Mouse (Mus musculus): ENCODE results near the gene Kcnk13.

The Kcnk13 gene

GRCm38 (mm10) chr12:99964301-99965202 is at the start of gene Kcnk13:
Gene Kcnk13 (plus strand): TSS chr12:99964499.
- DNase-seq (ENCODE audit: low spot score in 2 of 2) = peak; percentile 54

DNA sequence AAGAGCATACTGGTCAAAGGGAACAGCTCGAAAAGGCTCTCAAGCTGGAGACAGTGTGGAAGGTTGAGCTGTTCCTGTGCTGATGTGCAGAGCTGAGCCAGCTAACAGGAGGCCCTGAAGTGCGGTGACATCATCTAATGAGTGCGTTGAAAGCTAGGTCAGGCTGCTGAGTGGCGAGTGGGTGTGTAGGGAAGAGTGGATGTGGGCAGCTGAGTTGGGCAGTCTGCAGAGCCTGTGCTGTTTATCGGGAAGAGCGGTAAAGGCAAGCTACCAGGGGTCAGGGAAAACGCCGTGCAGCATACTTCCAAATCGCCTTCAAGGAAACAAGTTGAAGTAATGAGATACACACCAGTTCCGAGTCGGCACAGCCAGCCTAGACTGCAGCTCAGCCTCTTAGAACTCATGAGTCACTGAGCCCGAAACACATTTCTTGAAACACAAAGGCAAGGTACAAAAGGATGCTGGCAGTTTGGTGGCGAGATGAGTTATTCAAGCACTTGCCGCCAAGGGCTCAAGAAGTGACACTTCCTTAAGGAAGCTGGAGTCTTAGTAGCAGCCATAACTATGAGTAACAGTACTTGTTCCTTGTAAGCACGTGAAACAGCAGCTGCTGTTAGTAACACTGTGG is 46.4 kb upstream of the Kcnk13 start:
- no peak for DNase-seq (ENCODE audit: low spot score in 2 of 2)

- no peak for DNase-seq (ENCODE audit: low spot score in 2 of 2)
Measured at GRCm38 (mm10) chr12:99919636-99920035, 44.7 kb upstream of the Kcnk13 start.

DNA sequence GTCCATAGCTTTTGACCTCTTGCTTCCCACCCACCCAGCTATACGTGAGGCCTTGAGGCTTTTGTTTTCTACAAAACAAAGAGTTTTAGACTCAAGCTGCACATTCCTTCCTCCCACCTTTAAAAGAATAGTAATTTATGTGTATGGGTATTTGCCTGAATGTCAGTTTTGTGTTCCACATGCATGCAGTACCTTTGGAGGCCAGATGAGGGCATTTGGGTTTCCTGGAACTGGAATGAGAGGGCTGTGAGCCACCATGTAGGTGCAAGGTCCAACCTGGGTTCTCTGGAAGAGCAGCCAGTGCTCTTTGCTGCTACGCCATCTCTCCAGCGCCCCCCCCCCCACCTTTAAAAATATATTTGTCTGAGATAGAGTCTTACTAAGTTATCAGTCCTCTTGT is 43.3 kb upstream of the Kcnk13 start:
- no peak for DNase-seq (ENCODE audit: low spot score in 2 of 2)

DNA sequence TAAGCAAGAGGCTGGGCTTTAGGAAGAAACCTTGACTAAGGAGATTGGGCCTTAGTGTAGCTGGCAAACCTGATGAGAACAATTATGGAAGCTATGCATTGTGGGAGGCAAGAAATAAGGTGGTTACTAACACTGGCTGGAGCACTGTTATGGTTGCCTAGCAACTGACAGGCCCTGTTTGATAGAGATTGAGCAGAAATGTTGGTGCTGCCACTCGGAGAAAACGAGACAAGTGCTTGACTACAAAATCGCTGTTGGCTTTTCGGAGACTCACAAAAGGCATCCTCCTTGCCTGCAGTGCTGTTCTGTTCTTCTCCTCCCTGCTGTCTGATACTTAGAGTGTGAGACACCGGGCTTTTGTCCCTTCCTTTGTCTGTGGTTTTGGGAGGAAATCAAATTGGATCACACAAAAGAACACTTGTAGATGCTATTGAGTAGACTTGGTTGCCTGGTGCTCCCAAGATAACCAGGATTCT is 41.1 kb upstream of the Kcnk13 start:
- no peak for DNase-seq (ENCODE audit: low spot score in 2 of 2)

DNA sequence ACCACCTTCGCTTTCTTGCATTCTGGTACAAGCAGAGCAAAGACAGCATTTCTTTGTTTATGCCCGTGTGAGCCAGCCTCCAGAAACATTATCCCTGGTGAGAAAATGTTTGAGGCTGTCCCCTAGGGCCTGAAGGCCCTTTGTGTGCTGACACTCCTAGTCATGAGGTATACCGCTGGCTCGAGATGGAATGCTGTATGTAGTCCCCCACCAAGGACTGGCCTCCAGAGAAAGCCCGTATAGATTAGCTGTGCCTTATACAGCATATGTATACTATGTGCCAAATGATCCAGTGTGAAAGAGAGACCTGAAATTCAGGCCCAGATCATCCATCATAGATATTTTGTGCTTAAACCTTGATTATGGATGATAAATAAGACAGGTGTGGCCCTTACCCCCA is 40.6 kb upstream of the Kcnk13 start:
- no peak for DNase-seq (ENCODE audit: low spot score in 2 of 2)

- DNase-seq (ENCODE audit: low spot score in 2 of 2) = no peak
Measured at GRCm38 (mm10) chr12:99928311-99928710, 36.0 kb upstream of the Kcnk13 start.

DNA sequence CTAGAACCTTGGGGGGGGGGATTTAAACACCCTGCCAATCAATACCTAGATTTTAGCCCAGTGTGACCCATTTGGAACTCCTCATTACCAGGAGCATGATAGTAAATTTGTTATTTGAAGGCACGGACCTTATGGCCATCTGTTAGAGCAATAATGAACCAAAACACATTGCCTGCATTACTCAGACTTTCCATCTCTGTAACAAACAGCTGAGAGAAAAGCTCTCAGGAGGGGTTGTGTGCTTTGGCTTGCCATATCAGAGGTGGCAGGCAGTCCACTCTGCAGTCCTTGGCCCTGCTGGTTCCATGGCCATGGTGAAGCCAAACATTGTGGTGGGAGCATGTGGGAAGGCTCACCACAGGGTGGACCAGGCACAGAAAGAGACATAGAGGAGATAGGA is 35.1 kb upstream of the Kcnk13 start:
- DNase-seq (ENCODE audit: low spot score in 2 of 2) = no peak

DNA sequence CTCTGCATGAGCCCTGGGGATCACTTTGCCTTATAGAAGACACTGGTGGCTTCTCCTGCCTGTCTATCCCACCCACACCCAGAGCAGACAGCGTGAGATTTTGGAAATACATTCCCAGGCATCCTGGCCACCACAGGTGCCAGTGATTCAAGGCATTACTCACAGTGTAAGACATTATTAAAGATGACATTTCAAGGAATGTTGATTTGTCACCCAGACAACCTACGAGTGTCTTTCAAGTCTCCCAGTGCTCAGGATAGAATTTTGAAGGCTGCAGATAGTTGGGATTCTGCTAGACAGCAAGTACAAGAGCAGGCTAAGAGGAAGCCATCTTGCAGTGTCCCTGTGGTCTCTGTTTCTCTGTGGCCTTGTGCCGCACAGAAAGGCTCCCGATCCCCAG is 32.1 kb upstream of the Kcnk13 start:
- DNase-seq (ENCODE audit: low spot score in 2 of 2) = no peak

DNA sequence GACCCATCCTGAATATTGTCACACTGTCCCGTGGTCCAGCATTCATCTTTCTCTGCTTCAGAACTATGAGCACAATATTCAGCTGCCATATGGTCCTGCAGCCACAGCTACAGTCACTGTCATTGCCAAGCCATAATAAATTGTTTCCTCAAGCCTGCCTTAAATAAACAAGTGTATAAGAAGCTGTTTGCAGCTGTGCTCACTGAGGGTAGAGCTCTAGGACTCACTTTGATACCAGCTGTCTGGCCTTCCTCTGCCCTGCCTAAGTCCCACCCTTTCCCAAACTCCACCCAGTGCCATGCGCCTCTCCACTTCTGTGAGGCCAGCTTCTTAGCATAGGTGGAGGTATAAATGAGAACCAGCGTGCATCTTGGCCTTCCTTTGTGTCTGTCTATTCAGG is 30.7 kb upstream of the Kcnk13 start:
- DNase-seq (ENCODE audit: low spot score in 2 of 2) = no peak

DNA sequence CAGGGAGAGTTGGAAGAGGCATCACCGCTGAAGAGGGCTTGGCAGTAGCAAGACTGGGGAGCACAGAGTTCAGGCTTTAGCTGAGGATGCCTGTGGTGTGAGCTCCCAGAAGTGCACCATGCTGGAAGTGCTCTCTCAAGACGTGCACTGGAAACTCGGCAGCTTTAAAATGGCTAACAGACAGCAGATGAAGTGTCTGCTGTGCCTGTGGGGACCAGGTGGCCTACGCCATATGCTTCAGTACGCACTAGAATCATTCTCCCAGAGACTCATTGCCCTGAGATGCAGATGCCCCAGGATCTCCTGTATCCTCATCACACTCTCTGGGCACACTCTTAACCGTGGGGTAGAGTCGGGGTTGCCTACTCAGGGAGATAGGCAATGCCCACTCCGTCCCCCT is 28.9 kb upstream of the Kcnk13 start:
- no peak for DNase-seq (ENCODE audit: low spot score in 2 of 2)

- DNase-seq (ENCODE audit: low spot score in 2 of 2) = no peak
Measured at GRCm38 (mm10) chr12:99938476-99938875, 25.8 kb upstream of the Kcnk13 start.

DNA sequence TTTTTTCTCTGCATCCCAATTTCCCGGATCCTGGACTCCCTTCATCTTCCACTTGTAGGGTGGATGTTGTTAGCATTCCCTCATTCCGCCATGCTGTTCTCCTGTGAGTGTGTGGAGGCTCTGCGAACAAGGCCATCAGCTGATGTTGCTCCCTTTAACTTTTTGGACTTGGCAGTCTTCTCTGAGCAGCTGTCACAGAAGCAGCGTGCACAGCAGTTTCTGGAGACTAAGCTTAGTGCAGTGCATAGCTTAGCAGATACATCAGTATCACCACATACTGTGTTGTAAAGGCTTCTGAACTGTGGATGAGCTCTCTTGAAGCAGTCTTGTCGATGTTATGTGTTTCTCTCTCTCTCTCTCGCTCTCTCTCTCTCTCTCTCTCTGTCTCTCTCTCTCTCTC is 25.1 kb upstream of the Kcnk13 start:
- no peak for DNase-seq (ENCODE audit: low spot score in 2 of 2)

DNA sequence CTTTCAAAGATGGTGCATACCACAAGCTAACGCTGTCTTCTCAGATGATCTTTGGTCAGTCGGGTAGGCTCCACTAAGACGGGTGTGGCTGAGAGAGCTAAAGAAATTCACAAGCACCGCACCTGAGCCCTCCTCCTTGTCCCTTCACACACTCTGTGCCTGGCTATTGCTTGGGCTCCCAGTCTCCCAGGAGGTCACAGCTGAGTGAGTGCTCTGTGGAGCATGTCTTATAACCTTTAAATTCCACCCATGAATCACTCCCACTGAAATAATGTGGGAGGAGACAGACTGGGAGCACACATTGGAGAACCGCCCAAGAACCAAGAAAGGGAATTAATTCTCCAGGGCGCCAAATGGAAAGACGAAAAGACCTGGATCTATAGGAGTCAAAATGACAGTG is 23.6 kb upstream of the Kcnk13 start:
- DNase-seq (ENCODE audit: low spot score in 2 of 2) = no peak

DNA sequence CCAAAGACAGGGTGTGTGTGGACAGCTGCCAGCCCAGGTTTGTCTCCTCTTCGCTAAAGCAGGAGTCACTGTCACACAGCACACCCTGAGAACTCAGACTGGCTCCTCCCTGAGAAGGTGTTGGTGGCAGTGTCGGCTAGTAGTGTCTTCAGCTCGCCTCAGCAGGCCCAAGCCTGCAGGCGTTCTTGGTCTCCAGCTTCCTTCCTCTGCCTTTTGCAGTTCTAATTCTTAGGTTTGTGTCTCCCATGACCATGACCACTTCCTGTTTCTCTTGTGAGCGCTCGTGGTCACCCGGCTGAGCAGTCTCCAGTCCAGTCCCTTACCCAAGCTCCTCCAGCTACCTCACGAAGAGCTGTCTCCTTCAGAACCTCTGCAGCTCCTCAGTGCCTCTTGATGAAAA is 21.9 kb upstream of the Kcnk13 start:
- DNase-seq (ENCODE audit: low spot score in 2 of 2) = no peak

DNA sequence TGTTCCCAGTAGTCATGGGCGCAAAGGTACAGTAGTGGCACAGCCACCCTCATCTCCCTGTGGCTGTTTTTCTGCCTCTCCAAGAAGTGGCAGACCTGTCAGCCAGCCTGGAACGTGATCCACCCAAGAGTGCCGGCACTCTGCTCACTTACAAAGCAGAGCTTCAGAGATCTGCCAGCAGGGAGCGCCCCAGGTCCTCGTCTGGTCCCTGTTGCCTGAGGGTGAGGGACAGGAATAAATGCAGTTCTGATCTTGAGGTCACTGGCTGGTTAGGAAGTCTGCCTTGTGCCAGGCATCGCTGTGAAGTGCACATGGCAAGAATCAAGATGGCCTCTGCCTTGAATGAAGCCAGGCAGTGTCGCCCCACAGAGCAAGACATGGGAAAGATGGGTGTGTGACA is 11.4 kb upstream of the Kcnk13 start:
- DNase-seq (ENCODE audit: low spot score in 2 of 2) = peak; percentile 35 to 50

- DNase-seq (ENCODE audit: low spot score in 2 of 2) = no peak
Measured at GRCm38 (mm10) chr12:99956411-99956810, 7.9 kb upstream of the Kcnk13 start.

GRCm38 (mm10) chr12:99958068-99959060 is 5.9 kb upstream of the Kcnk13 start:
- DNase-seq (ENCODE audit: low spot score in 2 of 2) = no peak

- no peak for DNase-seq (ENCODE audit: low spot score in 2 of 2)
Measured at GRCm38 (mm10) chr12:99959291-99959690, 5.0 kb upstream of the Kcnk13 start.

- no peak for DNase-seq (ENCODE audit: low spot score in 2 of 2)
Measured at GRCm38 (mm10) chr12:99959930-99960329, 4.4 kb upstream of the Kcnk13 start.

GRCm38 (mm10) chr12:99960675-99961074 is 3.6 kb upstream of the Kcnk13 start:
- DNase-seq (ENCODE audit: low spot score in 2 of 2) = no peak
